Mouse (Mus musculus): ENCODE measurements at regions not wholly inside any gene's neighbourhood (a gene's known extent, or its start where the extent isn't known, plus 50 kb on each side); places are given as distances from the start of the nearest gene placed in this dataset.

DNA sequence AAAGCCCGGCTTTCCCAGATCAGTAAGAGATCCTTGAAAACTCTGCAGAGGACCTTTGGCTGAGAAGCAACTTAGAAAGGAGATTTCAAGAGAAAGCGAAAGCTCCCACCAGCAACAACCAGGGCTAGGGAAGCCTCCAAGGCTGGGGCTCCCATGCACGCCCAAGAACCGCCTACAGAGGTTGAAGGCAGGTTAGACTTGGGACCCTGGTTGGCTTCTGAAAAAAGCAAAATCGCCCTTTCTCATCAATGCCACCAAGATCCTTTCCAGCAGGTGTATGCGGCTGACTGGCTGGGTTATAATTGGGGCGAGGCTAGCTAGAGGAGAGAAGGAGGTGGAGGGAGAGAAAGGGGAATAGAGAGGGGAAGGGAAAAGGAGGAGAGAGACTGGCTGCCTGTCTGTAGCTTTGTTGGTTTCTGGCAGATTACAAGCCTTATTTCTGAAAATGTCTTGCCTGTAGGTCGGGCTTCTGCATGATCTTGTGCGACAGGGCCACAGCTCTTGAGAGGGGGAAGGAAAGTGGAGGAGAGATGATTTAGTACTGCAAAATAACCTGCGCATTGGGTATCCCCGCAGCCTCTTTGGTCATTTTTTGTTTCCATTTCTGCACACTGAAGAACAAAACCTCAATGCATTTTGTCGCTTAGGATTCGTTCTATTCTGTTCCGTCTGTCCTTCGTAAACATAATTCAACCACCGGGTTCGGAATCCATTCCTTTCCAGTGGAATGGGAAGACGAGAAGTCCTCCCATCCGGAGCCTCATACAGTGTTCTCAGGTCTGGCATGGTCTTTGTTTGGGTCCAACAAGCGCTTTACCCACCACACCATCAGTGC, 317.5 kb downstream of the Parp8 start:
- TF ChIP-seq POLR2A (IDR thresholded peaks at IDR 0.05; ENCODE audit: borderline replicate concordance, extremely low read depth, low read depth, low read length) (no peak), CTCF (IDR thresholded peaks at IDR 0.05; ENCODE audit: insufficient read depth, low read length) (no peak)
